Mouse (Mus musculus): ENCODE measurements around the gene Vav3. TPM values are rescaled to one million over a fixed set of nuclear protein-coding genes. Genes with fewer than 3 reads are reported as not detected.

Gene Vav3
- polyA plus RNA-seq (2012; rRNA removed; ENCODE audit: low replicate concordance), result 2.7 and 7.2 TPM in 2 replicates

GRCm38 (mm10) chr3:109340274-109341070, at the start of gene Vav3:
Vav3 (plus strand) TSS chr3:109340653.

Other genes with a start within 250 kb of the Vav3 start
- 6.9 and 14.9 TPM in 2 replicates for gene Slc25a24, start 217.5 kb upstream of the Vav3 start, polyA plus RNA-seq (2012; rRNA removed; ENCODE audit: low replicate concordance)

Measured in subcutaneous adipose tissue, adult 2 months (tissue).